Mouse (Mus musculus): ENCODE data around the gene Syt6.

DNA sequence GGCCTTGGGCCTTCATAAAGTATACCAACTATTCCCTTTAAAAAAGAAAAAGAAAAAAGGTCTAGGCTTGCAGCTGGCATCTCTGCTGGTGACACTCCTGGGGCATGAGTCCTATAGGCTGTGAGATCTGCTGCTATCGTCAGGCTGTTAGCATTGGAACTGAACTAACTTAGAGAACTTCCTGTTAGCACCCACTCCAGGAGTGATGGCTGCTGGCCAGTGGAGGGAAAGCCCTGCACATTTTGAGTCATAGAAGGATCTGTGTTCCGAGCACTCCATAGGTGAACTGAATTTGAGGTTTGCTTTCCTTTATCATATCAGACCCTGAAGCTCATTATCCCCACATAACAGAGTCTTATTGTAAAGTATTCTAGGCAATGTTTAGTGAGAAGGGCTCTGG is 85.0 kb downstream of the Syt6 start:
- TF ChIP-seq CTCF (IDR thresholded peaks at IDR 0.05; ENCODE audit: borderline replicate concordance, control insufficient read depth, extremely low read depth, insufficient read depth, low read length, poor library complexity) = no peak
- no peak for TF ChIP-seq POLR2A (IDR thresholded peaks at IDR 0.05; ENCODE audit: control insufficient read depth, extremely low read depth, insufficient read depth, low read length, poor library complexity)
